11 mouse cellular contexts compared by ENCODE assay signal in genomic region chr11:73008826-73009225, GRCm38 (mm10).
"Had no signal": no experiment of that assay in that cellular context is flagged by ENCODE, and none has a peak within 500 bp of the region (broad histone marks: within the 10 kb centered on the region; RNA-seq: fewer than 3 reads in every experiment).

No protein-coding gene starts in this region.

- H3K9ac ChIP-seq: limb, embryonic 13.5 days; liver, embryonic 14.5 days; midbrain, embryonic 12.5 days; neural tube, embryonic 13.5 days had no signal

- H3K4me2 ChIP-seq: limb, embryonic 13.5 days; midbrain, embryonic 12.5 days; neural tube, embryonic 13.5 days had no signal

- DNase-seq: kidney, adult 11 months; kidney, adult 9 months; kidney, postnatal 14 days; left cerebral cortex, postnatal 4 days; lung, adult 18-20 months; right cerebral cortex, postnatal 14 days had no signal

- H3K27ac ChIP-seq: limb, embryonic 13.5 days; liver, embryonic 14.5 days; midbrain, embryonic 12.5 days; neural tube, embryonic 13.5 days had no signal

- H3K36me3 ChIP-seq: limb, embryonic 13.5 days; midbrain, embryonic 12.5 days; neural tube, embryonic 13.5 days had no signal

- H3K9me3 ChIP-seq: limb, embryonic 13.5 days; midbrain, embryonic 12.5 days; neural tube, embryonic 13.5 days had no signal

- H3K4me1 ChIP-seq: limb, embryonic 13.5 days; midbrain, embryonic 12.5 days; neural tube, embryonic 13.5 days had no signal

- ATAC-seq: midbrain, embryonic 16.5 days had no signal

- H3K4me3 ChIP-seq: limb, embryonic 13.5 days; midbrain, embryonic 12.5 days; neural tube, embryonic 13.5 days had no signal
